Mouse (Mus musculus): ENCODE results near the gene Tia1.

- TF ChIP-seq GATA1 (IDR thresholded peaks at IDR 0.05; ENCODE audit: low read length) (no peak), TAL1 (IDR thresholded peaks at IDR 0.05; ENCODE audit: low read length) (no peak)
Measured at GRCm38 (mm10) chr6:86398986-86399385, 5.0 kb upstream of the Tia1 start.

Data from erythroblast, embryonic 14.5 days (primary cell).